Mouse (Mus musculus) embryonic facial prominence, embryonic 14.5 days (tissue): Measurements from ENCODE around the gene Rimklb. TPM values are rescaled to one million over a fixed set of nuclear protein-coding genes. Genes with fewer than 3 reads are reported as not detected.

Source experiments
- ATAC-seq: fragments of 200-750 bp; cut with Nextera tagmentation; 2 replicates; pipeline ENCODE4 v1.8.0; 2017; ENCODE audit warnings: low read depth, moderate number of reproducible peaks, moderate TSS enrichment
- DNase-seq: peaks from one replicate; pipeline ENCODE4 v3.0.0-alpha.2; 2015; ENCODE audit warnings: low spot score
- H3K27ac ChIP-seq: fragments of 300-500 bp; sonication (generic); replicated peaks from 2 replicates; pipeline ENCODE4 v1.5.1; 2014; ENCODE audit warnings: low read depth, mild to moderate bottlenecking, low read length, moderate library complexity
- H3K27me3 ChIP-seq: fragments of 300-500 bp; sonication (generic); replicated peaks from 2 replicates; pipeline ENCODE4 v1.6.1; 2014; ENCODE audit warnings: low read length; ENCODE audit not compliant: control insufficient read depth, insufficient read depth
- H3K36me3 ChIP-seq: fragments of 300-500 bp; sonication (generic); 2 replicates; pipeline ENCODE4 v1.6.1; 2014; ENCODE audit warnings: low read length, mixed read lengths; ENCODE audit not compliant: control insufficient read depth, insufficient read depth
- H3K4me1 ChIP-seq: fragments of 300-500 bp; sonication (generic); 2 replicates; pipeline ENCODE4 v1.6.1; 2014; ENCODE audit warnings: antibody characterized with exemption, low read length; ENCODE audit not compliant: control insufficient read depth, insufficient read depth
- H3K4me2 ChIP-seq: fragments of 300-500 bp; sonication (generic); 2 replicates; pipeline ENCODE4 v1.6.1; 2014; ENCODE audit warnings: low read depth, mild to moderate bottlenecking, low read length, moderate library complexity, mixed read lengths
- H3K4me3 ChIP-seq: fragments of 300-500 bp; sonication (generic); 2 replicates; pipeline ENCODE4 v1.5.1; 2014; ENCODE audit warnings: low read depth, mild to moderate bottlenecking, low read length
- H3K9ac ChIP-seq: fragments of 300-500 bp; sonication (generic); 2 replicates; pipeline ENCODE4 v1.6.1; 2014; ENCODE audit warnings: low read depth, mild to moderate bottlenecking, low read length, moderate library complexity, mixed read lengths
- H3K9me3 ChIP-seq: fragments of 300-500 bp; sonication (generic); 2 replicates; pipeline ENCODE4 v1.6.1; 2016; ENCODE audit warnings: low read length; ENCODE audit not compliant: control insufficient read depth
- WGBS: fragments of 180-500 bp; shearing (Covaris S2); extraction: QIAGEN DNeasy Blood & Tissue Kit; methylation state at CpG from one replicate; pipeline ENCODE4 v1.1.7; 2014; 5-methylcytosine and 5-hydroxymethylcytosine counted together
- polyA plus RNA-seq: library from polyadenylated mRNA; unstranded; fragments of >200 nt; fragmentation: Nextera tagmentation; extraction: Ambion mirVana; gene quantifications from 2 replicates; pipeline ENCODE4 v1.2.1, GENCODE M21; 2014

The Rimklb gene
- polyA plus RNA-seq, 1 experiment from 2014 or later, result 10.5 TPM

DNA sequence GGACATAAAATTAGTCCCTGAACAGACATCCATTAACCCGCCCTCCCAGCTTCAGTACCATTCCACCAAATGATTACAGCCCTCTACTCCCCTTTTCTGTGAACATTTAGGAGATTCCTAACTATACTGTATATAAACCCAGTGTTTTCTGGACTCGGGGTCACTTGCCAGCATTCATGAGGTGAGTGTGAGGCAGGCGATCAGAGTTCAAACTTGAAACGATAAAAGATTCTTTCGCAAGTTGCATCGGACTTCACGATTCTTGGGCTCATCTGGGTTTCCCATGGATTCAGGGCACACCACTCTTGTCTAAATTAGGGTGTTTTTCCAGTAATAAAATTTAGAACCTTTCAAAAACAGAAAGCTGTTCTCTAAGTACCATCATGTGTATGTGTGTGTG, 71.1 kb downstream of the Rimklb start:
- ATAC-seq, result no peak
- 88% methylated on average over 7 of the region's 7 CpGs for WGBS
- no peaks in the 10 kb centered on the region for H3K27me3 ChIP-seq
- H3K4me3 ChIP-seq, result no peak overlapping the region
- H3K4me1 ChIP-seq, result no peaks in the 10 kb centered on the region
- DNase-seq, result no peak
- H3K36me3 ChIP-seq, result no peaks in the 10 kb centered on the region
- H3K9me3 ChIP-seq, result no peaks in the 10 kb centered on the region
- no peak overlapping the region for H3K27ac ChIP-seq
- H3K9ac ChIP-seq, result no peak overlapping the region
- H3K4me2 ChIP-seq, result no peak overlapping the region

DNA sequence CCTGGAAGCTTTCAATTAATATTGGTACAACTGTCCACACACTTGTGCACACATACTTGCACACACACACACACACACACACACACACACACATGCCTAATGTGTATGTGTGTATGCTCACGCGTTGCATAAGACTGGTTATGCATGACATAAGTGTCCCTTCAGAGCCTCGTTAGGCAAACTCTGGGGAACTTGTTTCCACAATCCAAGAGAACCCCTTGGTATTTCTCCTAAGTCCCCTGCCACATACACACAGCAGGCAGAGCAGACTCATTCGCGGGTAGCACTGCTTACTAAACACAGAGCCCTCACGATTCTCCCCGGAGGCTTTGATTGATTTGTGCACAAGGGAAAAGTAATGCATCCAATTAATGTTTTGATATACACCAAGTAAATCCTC, 81.5 kb downstream of the Rimklb start:
- H3K9ac ChIP-seq, result no peak overlapping the region
- H3K4me3 ChIP-seq, result no peak overlapping the region
- no peaks in the 10 kb centered on the region for H3K27me3 ChIP-seq
- DNase-seq, result peak; percentile 59
- peak; percentile 76; the same call in 1 of the 2 replicates for ATAC-seq
- H3K9me3 ChIP-seq, result no peaks in the 10 kb centered on the region
- 46% methylated on average over 7 of the region's 7 CpGs for WGBS
- H3K36me3 ChIP-seq, result no peaks in the 10 kb centered on the region
- H3K4me2 ChIP-seq, result no peak overlapping the region
- H3K27ac ChIP-seq, result no peak overlapping the region
- peaks cover 6% of the 10 kb centered on the region; the same call in 1 of the 2 replicates for H3K4me1 ChIP-seq

DNA sequence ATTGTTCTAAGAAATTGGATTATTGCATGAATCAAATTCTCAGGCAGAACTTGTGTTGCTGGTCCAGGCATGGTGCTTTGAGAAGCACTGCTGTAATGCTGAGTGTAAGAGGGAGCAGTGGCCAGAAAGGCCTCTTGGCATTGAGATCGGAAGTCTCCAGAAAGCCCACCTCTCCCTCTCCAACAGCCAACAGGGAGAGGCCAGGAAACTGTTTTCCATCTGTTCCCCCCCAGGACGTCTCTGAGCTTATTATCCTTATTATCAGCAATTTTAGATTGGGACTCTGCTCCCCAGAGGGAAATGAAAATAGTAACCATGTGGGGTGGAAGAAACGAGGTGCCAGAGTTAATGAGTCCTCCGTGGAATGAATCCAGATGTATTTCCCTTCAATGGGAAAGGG, 82.2 kb downstream of the Rimklb start:
- no peak overlapping the region for H3K9ac ChIP-seq
- no peak overlapping the region for H3K4me2 ChIP-seq
- 22% methylated on average over 4 of the region's 4 CpGs for WGBS
- no peak overlapping the region for H3K27ac ChIP-seq
- H3K36me3 ChIP-seq, result no peaks in the 10 kb centered on the region
- DNase-seq, result peak; percentile 65
- H3K4me3 ChIP-seq, result no peak overlapping the region
- no peaks in the 10 kb centered on the region for H3K9me3 ChIP-seq
- ATAC-seq, result peak; percentile 28; the same call in 1 of the 2 replicates
- peaks cover 6% of the 10 kb centered on the region; the same call in 1 of the 2 replicates for H3K4me1 ChIP-seq
- H3K27me3 ChIP-seq, result no peaks in the 10 kb centered on the region

DNA sequence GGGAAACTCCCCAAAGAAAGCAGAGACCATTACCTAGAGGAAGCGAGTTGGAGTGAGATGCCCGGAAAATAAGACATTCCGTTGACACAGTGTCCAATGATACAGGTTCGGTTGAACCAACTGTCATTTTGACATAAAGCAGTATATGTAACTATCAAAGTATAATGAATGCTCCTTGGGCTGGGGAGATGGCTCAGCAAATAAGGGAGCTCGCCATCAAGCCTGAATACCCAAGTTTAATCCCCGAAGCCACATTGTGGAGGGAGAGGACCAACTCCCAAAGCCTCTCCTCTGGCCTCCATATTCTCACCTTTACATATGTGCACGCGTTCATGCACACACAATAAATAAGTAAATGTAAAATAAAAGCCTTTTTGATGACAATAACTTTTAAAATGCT, 87.3 kb downstream of the Rimklb start:
- H3K36me3 ChIP-seq, result no peaks in the 10 kb centered on the region
- WGBS, result 89% methylated on average over 8 of the region's 8 CpGs
- ATAC-seq, result no peak
- H3K4me1 ChIP-seq, result peaks cover 3% of the 10 kb centered on the region; the same call in 1 of the 2 replicates
- no peak for DNase-seq
- H3K9ac ChIP-seq, result no peak overlapping the region
- no peaks in the 10 kb centered on the region for H3K27me3 ChIP-seq
- no peak overlapping the region for H3K27ac ChIP-seq
- no peak overlapping the region for H3K4me3 ChIP-seq
- no peak overlapping the region for H3K4me2 ChIP-seq
- peaks cover 4% of the 10 kb centered on the region; the same call in 1 of the 2 replicates for H3K9me3 ChIP-seq

DNA sequence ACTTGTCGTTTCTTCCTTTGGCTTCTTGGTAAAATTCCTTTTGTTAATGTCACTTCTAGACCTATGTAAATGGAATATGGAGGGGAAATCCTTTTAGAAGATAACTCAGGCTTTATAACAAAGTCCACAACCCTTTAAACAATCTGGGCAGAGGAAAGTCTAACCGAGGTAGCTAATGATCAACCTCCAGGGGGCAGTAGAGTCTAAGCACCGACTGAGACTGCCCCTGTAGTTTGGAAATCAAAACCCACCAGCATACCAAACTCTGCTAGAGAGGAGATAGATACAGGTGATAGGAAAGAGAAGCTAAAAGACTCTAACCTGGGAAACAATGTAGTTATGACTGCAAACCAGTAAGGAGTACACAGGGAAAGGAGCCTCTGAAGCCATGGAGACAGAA, 96.3 kb downstream of the Rimklb start:
- 9% methylated on average over 3 of the region's 3 CpGs for WGBS
- H3K4me3 ChIP-seq, result no peak overlapping the region
- ATAC-seq (no peak), DNase-seq (peak; percentile 71)
- no peak overlapping the region for H3K27ac ChIP-seq
- H3K9ac ChIP-seq, result no peak overlapping the region
- no peaks in the 10 kb centered on the region for H3K4me1 ChIP-seq
- H3K27me3 ChIP-seq, result no peaks in the 10 kb centered on the region
- no peaks in the 10 kb centered on the region for H3K36me3 ChIP-seq
- H3K4me2 ChIP-seq, result no peak overlapping the region
- peaks cover 5% of the 10 kb centered on the region; the same call in 1 of the 2 replicates for H3K9me3 ChIP-seq

DNA sequence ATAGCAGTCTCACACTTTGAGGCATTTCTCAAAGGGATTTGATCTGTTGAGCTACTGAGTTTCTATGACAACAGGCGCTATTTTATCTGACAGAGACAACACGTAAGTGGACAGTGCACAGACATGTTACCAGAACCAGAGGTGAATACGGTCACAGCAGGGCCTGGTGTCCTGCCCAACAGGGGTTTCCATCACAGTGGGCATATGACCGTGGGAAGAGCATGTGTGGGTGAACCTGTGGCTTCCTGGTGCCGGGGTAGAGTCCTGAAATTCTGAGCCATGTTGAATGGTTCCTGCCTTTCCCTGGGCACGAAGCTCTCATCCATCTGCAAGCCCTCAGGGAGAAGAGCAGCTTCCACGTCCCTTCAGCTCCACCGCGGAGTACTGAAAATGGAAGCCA, 98.3 kb downstream of the Rimklb start:
- Histone ChIP-seq H3K4me1 (no peaks in the 10 kb centered on the region), H3K9me3 (0 out of 2 replicates have a peak, but pooled peaks cover 4% of the 10 kb centered on the region), H3K4me2 (no peak overlapping the region), H3K9ac (no peak overlapping the region), H3K4me3 (no peak overlapping the region), H3K27ac (no peak overlapping the region), H3K36me3 (no peaks in the 10 kb centered on the region), H3K27me3 (no peaks in the 10 kb centered on the region)
- WGBS, result 70% methylated on average over 9 of the region's 9 CpGs
- DNase-seq (no peak), ATAC-seq (no peak)

Other genes with a start within 250 kb of the Rimklb start
- 0.14 and 0.19 TPM in 2 replicates for gene Klrg1, start 215.9 kb downstream of the Rimklb start, polyA plus RNA-seq
- gene M6pr, start 190.0 kb downstream of the Rimklb start, polyA plus RNA-seq, result 86.8 and 87.9 TPM in 2 replicates
- 20.8 and 21.0 TPM in 2 replicates for gene Phc1, start 158.2 kb downstream of the Rimklb start, polyA plus RNA-seq
- gene Mfap5, start 7.1 kb upstream of the Rimklb start, polyA plus RNA-seq, result 70.7 and 98.8 TPM in 2 replicates
- gene Aicda, start 55.0 kb upstream of the Rimklb start, polyA plus RNA-seq, result 0.13 and 0.16 TPM in 2 replicates
- 4.1 and 5.5 TPM in 2 replicates for gene Apobec1, start 103.7 kb upstream of the Rimklb start, polyA plus RNA-seq
- gene Gdf3, start 111.3 kb upstream of the Rimklb start, polyA plus RNA-seq, result 0.37 TPM in 1 of 2 replicates, not detected in the other
- gene Dppa3, start 127.6 kb upstream of the Rimklb start, polyA plus RNA-seq, result not detected in 2 replicates
- gene Nanog, start 208.7 kb upstream of the Rimklb start, polyA plus RNA-seq, result 0.11 and 0.33 TPM in 2 replicates